Comparison of ENCODE assay signal across 8 mouse cellular contexts in genomic region chr10:75060843-75061235, GRCm38 (mm10). TPM values are rescaled to one million over a fixed set of nuclear protein-coding genes. Genes with fewer than 3 reads are reported as not detected.
DNase-seq lines count a peak whose midpoint lies in the region; ATAC-seq lines count a peak whose summit lies in the region.

No protein-coding gene starts in this region.

- peaks cover 47% of the 10 kb centered on the region for H3K4me1 ChIP-seq in forebrain, embryonic 14.5 days (ENCODE audit: control insufficient read depth, insufficient read depth, low read length)
- H3K4me1 ChIP-seq in limb, embryonic 10.5 days = peaks cover 67% of the 10 kb centered on the region
- H3K4me1 ChIP-seq in neural tube, embryonic 13.5 days (replicated peaks) = peaks cover 79% of the 10 kb centered on the region

- no peaks in the 10 kb centered on the region for H3K9me3 ChIP-seq in forebrain, embryonic 14.5 days (replicated peaks; ENCODE audit: control insufficient read depth, low read length)
- no peaks in the 10 kb centered on the region for H3K9me3 ChIP-seq in limb, embryonic 10.5 days (replicated peaks)
- no peaks in the 10 kb centered on the region for H3K9me3 ChIP-seq in neural tube, embryonic 13.5 days

- DNase-seq in cerebellum, adult 11 months = peak; percentile 32
- peak; percentile 20 to 36 for DNase-seq in spleen, adult 18-20 months
- DNase-seq in spleen, postnatal 14 days (ENCODE audit: low spot score in 2 of 2) = no peak
- peak; percentile 40 for DNase-seq in forebrain, embryonic 14.5 days (ENCODE audit: low spot score)
- DNase-seq in limb, embryonic 10.5 days (ENCODE audit: low spot score) = peak; percentile 66
- DNase-seq in frontal cortex, postnatal 36 days (ENCODE audit: low spot score in 2 of 2) = no peak

- H3K9ac ChIP-seq in forebrain, embryonic 14.5 days (ENCODE audit: low read length) = peak overlapping the region; percentile 86
- H3K9ac ChIP-seq in neural tube, embryonic 13.5 days = peak overlapping the region; percentile 94

- H3K27ac ChIP-seq in forebrain, embryonic 14.5 days (ENCODE audit: low read depth, low read length) = peak overlapping the region; percentile 87
- H3K27ac ChIP-seq in limb, embryonic 10.5 days = peak overlapping the region; percentile 91
- peak overlapping the region; percentile 93 for H3K27ac ChIP-seq in neural tube, embryonic 13.5 days (replicated peaks)

- H3K4me2 ChIP-seq in forebrain, embryonic 14.5 days (ENCODE audit: low read length) = peak overlapping the region; percentile 93
- H3K4me2 ChIP-seq in neural tube, embryonic 13.5 days = peak overlapping the region; percentile 84

- no peaks in the 10 kb centered on the region for H3K36me3 ChIP-seq in forebrain, embryonic 14.5 days (ENCODE audit: control insufficient read depth, insufficient read depth, low read length)
- peaks cover 18% of the 10 kb centered on the region for H3K36me3 ChIP-seq in limb, embryonic 10.5 days
- H3K36me3 ChIP-seq in neural tube, embryonic 13.5 days = 0 out of 2 replicates have a peak, but pooled peaks cover 4% of the 10 kb centered on the region

- H3K27me3 ChIP-seq in forebrain, embryonic 14.5 days (replicated peaks; ENCODE audit: control insufficient read depth, insufficient read depth, low read length) = no peaks in the 10 kb centered on the region
- peaks cover 7% of the 10 kb centered on the region; the same call in 1 of the 2 replicates for H3K27me3 ChIP-seq in limb, embryonic 10.5 days (ENCODE audit: low read depth, poor library complexity, severe bottlenecking)
- no peaks in the 10 kb centered on the region for H3K27me3 ChIP-seq in neural tube, embryonic 13.5 days

- H3K4me3 ChIP-seq in forebrain, embryonic 14.5 days (ENCODE audit: low read depth, low read length) = peak overlapping the region; percentile 92
- H3K4me3 ChIP-seq in limb, embryonic 10.5 days = peak overlapping the region; percentile 91
- peak overlapping the region; percentile 88 for H3K4me3 ChIP-seq in neural tube, embryonic 13.5 days

- ATAC-seq in cerebellum, adult (ENCODE audit: insufficient number of reproducible peaks, low FRiP score, low TSS enrichment) = no peak
- peak; percentile 45 for ATAC-seq in forebrain, embryonic 14.5 days
- peak; percentile 30 for ATAC-seq in neural tube, embryonic 13.5 days (ENCODE audit: low read depth)

- WGBS in forebrain, embryonic 14.5 days = under 1% methylated on average over 32 of the region's 48 CpGs
- WGBS in limb, embryonic 10.5 days = under 1% methylated on average over 41 of the region's 48 CpGs
- WGBS in neural tube, embryonic 13.5 days = under 1% methylated on average over 42 of the region's 48 CpGs

RNA-seq across cellular contexts. Expression of gene Bcr, which starts 0.4 kb away (rescaled TPM):
- polyA plus RNA-seq in forebrain, embryonic 14.5 days (2014; fragmentation: Nextera tagmentation; extraction: Ambion mirVana) = 12.6 and 12.8 TPM in 2 replicates
- polyA plus RNA-seq in limb, embryonic 10.5 days (2016; fragmentation: Nextera tagmentation; extraction: Ambion mirVana) = 7.0 and 7.6 TPM in 2 replicates
- polyA plus RNA-seq in neural tube, embryonic 13.5 days (2015; fragmentation: Nextera tagmentation; extraction: Ambion mirVana) = 14.5 and 16.8 TPM in 2 replicates

RNA-seq across cellular contexts. Expression of gene Rab36, which starts 24.0 kb away (rescaled TPM):
- polyA plus RNA-seq in forebrain, embryonic 14.5 days (2014; fragmentation: Nextera tagmentation; extraction: Ambion mirVana) = 10.5 and 11.1 TPM in 2 replicates
- 10.6 and 13.2 TPM in 2 replicates for polyA plus RNA-seq in limb, embryonic 10.5 days (2016; fragmentation: Nextera tagmentation; extraction: Ambion mirVana)
- polyA plus RNA-seq in neural tube, embryonic 13.5 days (2015; fragmentation: Nextera tagmentation; extraction: Ambion mirVana) = 12.3 TPM in 2 replicates

RNA-seq across cellular contexts. Expression of gene Rsph14, which starts 28.5 kb away (rescaled TPM):
- 0.22 TPM in 1 of 2 replicates, not detected in the other for polyA plus RNA-seq in forebrain, embryonic 14.5 days (2014; fragmentation: Nextera tagmentation; extraction: Ambion mirVana)
- not detected in 2 replicates for polyA plus RNA-seq in limb, embryonic 10.5 days (2016; fragmentation: Nextera tagmentation; extraction: Ambion mirVana)
- polyA plus RNA-seq in neural tube, embryonic 13.5 days (2015; fragmentation: Nextera tagmentation; extraction: Ambion mirVana) = 0.35 TPM in 1 of 2 replicates, not detected in the other

Comparison
In these comparisons a context has a peak if more than half of its experiments do, and no peak if none do; other contexts are left out.
1. DNase-seq: peak in cerebellum, adult 11 months (single experiment), spleen, adult 18-20 months (2 of 2), forebrain, embryonic 14.5 days (single experiment) and limb, embryonic 10.5 days (single experiment); none in spleen, postnatal 14 days (0 of 2) and frontal cortex, postnatal 36 days (0 of 2).
2. Peak in every context shown above with its lines, with median percentiles within 50 percentile points of each other: H3K27ac ChIP-seq and H3K4me3 ChIP-seq.